Mouse (Mus musculus) intestine, embryonic 15.5 days (tissue): ENCODE results near the gene Syce3. TPM values are rescaled to one million over a fixed set of nuclear protein-coding genes. Genes with fewer than 3 reads are reported as not detected.

Experiments used
- ATAC-seq: fragments of 200-750 bp; cut with Nextera tagmentation; 2 replicates; pipeline ENCODE4 v1.8.0; 2017; ENCODE audit warnings: moderate TSS enrichment, moderate library complexity
- H3K27ac ChIP-seq: fragments of 300-500 bp; sonication (generic); 2 replicates; pipeline ENCODE4 v1.5.1; 2015; ENCODE audit warnings: mild to moderate bottlenecking, inconsistent platforms
- H3K27me3 ChIP-seq: fragments of 300-500 bp; sonication (generic); replicated peaks from 2 replicates; pipeline ENCODE4 v1.6.1; 2015; ENCODE audit warnings: inconsistent platforms
- H3K36me3 ChIP-seq: fragments of 300-500 bp; sonication (generic); 2 replicates; pipeline ENCODE4 v1.6.1; 2015; ENCODE audit warnings: inconsistent platforms
- H3K4me1 ChIP-seq: fragments of 300-500 bp; sonication (generic); replicated peaks from 2 replicates; pipeline ENCODE4 v1.6.1; 2015; ENCODE audit warnings: inconsistent platforms
- H3K4me2 ChIP-seq: fragments of 300-500 bp; sonication (generic); replicated peaks from 2 replicates; pipeline ENCODE4 v1.6.1; 2015; ENCODE audit warnings: mild to moderate bottlenecking, inconsistent platforms
- H3K4me3 ChIP-seq: fragments of 300-500 bp; sonication (generic); replicated peaks from 2 replicates; pipeline ENCODE4 v1.5.1; 2015; ENCODE audit warnings: inconsistent platforms
- H3K9ac ChIP-seq: fragments of 300-500 bp; sonication (generic); 2 replicates; pipeline ENCODE4 v1.6.1; 2015; ENCODE audit warnings: inconsistent platforms
- H3K9me3 ChIP-seq: fragments of 300-500 bp; sonication (generic); 2 replicates; pipeline ENCODE4 v1.6.1; 2016; ENCODE audit warnings: inconsistent platforms
- WGBS: fragments of 180-500 bp; shearing (Covaris S2); methylation state at CpG from one replicate; pipeline ENCODE4 v1.1.7; 2015; 5-methylcytosine and 5-hydroxymethylcytosine counted together
- polyA plus RNA-seq: library from polyadenylated mRNA; unstranded; fragments of >200 nt; fragmentation: Nextera tagmentation; extraction: Ambion mirVana; gene quantifications from 2 replicates; pipeline ENCODE4 v1.2.1, GENCODE M21; 2015

Gene Syce3
- polyA plus RNA-seq, 1 experiment from 2014 or later: not detected

DNA sequence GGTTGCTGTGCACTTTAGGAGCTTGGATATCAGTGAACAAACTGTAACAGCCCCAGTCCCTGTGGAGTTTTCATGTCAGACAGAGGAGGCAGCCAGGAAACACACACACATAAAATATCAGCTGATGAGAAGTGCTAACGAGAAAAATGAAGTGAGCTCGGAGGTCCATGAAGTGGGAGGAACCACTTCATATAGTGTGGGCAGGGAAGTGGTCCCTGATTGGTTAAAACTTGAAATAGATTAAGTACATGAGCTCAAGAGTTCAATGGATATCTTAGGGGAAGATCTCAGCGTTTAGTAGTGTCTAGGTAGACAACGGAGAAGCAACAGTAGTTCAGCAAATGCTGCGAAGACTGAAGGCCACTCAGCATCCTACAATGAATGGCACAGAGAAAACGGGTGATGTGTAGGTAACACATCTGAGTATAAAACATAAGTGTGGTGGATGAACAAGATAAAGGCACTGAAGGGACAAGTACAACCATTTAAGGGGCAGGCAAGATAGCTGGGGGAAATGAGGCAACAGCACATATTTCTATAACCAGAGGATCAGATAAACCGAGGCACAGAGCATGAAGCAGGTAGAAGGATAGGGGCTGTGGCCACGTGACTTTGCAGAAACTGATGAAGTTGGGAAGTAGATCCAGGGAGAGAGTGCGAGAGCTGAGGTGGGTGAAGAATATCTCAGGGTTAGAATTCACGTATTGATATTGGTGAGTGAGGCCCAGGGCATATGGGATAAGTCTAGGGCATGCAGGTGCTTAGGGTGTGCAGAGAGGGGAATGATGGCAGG, 5.3 kb downstream of the Syce3 start:
- Histone ChIP-seq H3K36me3 (no peaks in the 10 kb centered on the region), H3K9me3 (no peaks in the 10 kb centered on the region), H3K4me1 (no peaks in the 10 kb centered on the region), H3K4me3 (no peak overlapping the region), H3K4me2 (no peak overlapping the region), H3K27me3 (no peaks in the 10 kb centered on the region), H3K27ac (no peak overlapping the region), H3K9ac (no peak overlapping the region)
- WGBS: 81% methylated on average over 10 of the region's 10 CpGs
- no peak for ATAC-seq

DNA sequence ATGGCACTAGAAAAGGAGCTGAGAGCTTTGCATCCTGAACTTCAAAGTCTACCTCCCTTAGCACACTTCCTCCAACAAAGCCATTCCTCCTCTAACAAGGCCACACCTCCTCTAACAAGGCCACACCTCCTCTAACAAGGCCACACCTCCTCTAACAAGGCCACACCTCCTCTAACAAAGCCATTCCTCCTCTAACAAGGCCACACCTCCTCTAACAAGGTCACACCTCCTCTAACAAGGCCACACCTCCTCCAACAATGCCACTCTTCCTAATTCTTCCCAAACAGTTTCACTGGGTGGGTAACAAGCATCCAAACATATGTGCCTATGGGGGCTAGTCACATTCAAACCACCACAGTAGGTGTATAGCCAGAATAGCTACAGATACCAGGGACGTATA, 7.8 kb downstream of the Syce3 start:
- Histone ChIP-seq H3K27me3 (no peaks in the 10 kb centered on the region), H3K4me3 (no peak overlapping the region), H3K36me3 (no peaks in the 10 kb centered on the region), H3K4me2 (no peak overlapping the region), H3K27ac (no peak overlapping the region), H3K9ac (no peak overlapping the region), H3K9me3 (no peaks in the 10 kb centered on the region), H3K4me1 (no peaks in the 10 kb centered on the region)
- ATAC-seq: no peak
- 74% methylated on average over 1 of the region's 1 CpGs for WGBS

DNA sequence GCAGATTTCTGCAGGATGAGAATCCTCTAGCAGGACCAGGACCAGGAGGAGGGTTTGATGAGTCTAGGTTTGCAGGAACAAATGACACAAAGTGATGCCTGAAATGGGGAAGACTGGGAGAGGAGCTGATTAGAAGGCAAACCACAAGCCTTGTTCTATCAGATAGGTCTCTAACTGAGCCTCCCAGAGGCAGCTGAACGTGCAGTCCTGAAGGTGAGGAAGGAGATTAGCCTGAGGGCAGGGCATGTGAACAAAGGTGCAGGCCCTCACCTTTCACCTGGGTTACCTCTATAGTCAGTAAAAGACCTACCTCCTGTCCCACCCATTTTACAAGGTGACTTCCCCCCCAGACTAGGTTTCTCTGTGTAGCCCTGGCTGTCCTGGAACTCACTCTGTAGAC, 10.6 kb downstream of the Syce3 start:
- 0 out of 2 replicates have a peak, but pooled peaks have one; percentile 35 for ATAC-seq
- H3K4me3 ChIP-seq: no peak overlapping the region
- no peaks in the 10 kb centered on the region for H3K27me3 ChIP-seq
- WGBS: 57% methylated on average over 1 of the region's 1 CpGs
- H3K36me3 ChIP-seq: no peaks in the 10 kb centered on the region
- no peak overlapping the region for H3K27ac ChIP-seq
- H3K9ac ChIP-seq: no peak overlapping the region
- H3K9me3 ChIP-seq: no peaks in the 10 kb centered on the region
- no peak overlapping the region for H3K4me2 ChIP-seq
- H3K4me1 ChIP-seq: no peaks in the 10 kb centered on the region

DNA sequence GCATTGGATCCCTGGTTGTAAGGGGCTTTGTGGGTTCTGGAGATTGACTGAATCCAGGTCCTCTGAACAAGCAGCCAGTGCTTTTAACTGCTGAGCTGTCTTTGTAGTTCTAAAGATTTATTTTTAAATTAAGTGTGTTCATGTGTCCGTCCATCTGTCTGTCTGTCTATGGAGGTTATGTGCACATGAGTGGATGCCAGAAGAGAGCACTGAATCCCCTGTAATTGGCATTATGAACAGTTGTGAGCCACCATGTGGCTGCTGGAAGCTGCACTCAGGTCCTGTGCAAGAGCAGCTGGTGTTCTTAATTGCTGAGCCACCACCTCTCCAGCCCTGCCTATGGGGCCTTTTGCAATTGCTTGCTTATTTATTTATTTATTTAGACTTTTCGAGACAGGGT, 12.2 kb downstream of the Syce3 start:
- no peak for ATAC-seq
- no peak overlapping the region for H3K4me2 ChIP-seq
- no peak overlapping the region for H3K9ac ChIP-seq
- H3K9me3 ChIP-seq: no peaks in the 10 kb centered on the region
- 77% methylated on average over 2 of the region's 2 CpGs for WGBS
- no peaks in the 10 kb centered on the region for H3K4me1 ChIP-seq
- no peaks in the 10 kb centered on the region for H3K36me3 ChIP-seq
- no peak overlapping the region for H3K27ac ChIP-seq
- no peaks in the 10 kb centered on the region for H3K27me3 ChIP-seq
- H3K4me3 ChIP-seq: no peak overlapping the region

DNA sequence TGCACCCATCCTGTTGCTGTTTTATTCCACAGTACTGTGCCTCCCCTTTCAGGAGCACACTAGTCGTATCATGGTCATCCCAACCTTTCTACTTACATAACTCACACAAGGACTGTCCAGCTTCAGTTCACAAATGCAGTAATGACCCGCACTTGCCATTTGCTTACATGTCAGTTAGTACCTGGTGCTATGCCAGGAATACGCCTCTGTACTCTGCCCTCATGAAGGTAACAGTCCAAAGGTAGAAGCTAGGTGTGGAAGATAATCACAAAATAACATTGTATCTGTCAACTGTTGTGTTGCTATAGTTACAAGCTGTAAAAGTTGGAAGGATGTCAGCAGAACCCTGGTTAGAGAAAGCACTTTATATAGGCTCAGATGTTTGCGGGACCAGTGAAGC, 13.4 kb downstream of the Syce3 start:
- ATAC-seq: peak; percentile 90
- H3K4me3 ChIP-seq: no peak overlapping the region
- no peaks in the 10 kb centered on the region for H3K9me3 ChIP-seq
- H3K36me3 ChIP-seq: no peaks in the 10 kb centered on the region
- no peak overlapping the region for H3K4me2 ChIP-seq
- no peaks in the 10 kb centered on the region for H3K4me1 ChIP-seq
- H3K27me3 ChIP-seq: no peaks in the 10 kb centered on the region
- WGBS: 71% methylated on average over 4 of the region's 4 CpGs
- H3K9ac ChIP-seq: no peak overlapping the region
- no peak overlapping the region for H3K27ac ChIP-seq

DNA sequence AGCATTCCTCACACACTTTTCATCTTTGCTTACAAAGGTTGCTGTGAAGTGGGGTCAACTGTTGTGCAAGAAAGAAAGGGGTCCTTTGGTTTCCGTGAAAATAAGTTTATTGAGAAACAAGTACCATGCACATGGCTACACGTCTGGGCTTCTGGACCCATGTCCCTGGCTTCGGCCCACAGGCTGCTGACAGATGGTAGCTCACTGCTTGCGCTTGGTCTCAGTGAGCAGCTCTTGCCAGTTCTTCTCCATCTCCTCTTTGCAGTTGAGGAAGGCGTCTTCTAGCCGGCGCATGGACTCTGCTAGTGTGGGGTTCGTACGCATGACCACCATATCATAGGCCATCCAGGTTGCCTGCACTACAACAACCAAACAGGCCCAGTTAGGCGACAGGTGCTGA, 20.2 kb downstream of the Syce3 start:
- H3K4me2 ChIP-seq: no peak overlapping the region
- ATAC-seq: no peak
- 0 out of 2 replicates have a peak, but pooled peaks cover 2% of the 10 kb centered on the region for H3K27me3 ChIP-seq
- H3K4me1 ChIP-seq: no peaks in the 10 kb centered on the region
- no peak overlapping the region for H3K27ac ChIP-seq
- no peaks in the 10 kb centered on the region for H3K36me3 ChIP-seq
- H3K4me3 ChIP-seq: no peak overlapping the region
- no peak overlapping the region for H3K9ac ChIP-seq
- H3K9me3 ChIP-seq: no peaks in the 10 kb centered on the region
- WGBS: 93% methylated on average over 10 of the region's 10 CpGs

DNA sequence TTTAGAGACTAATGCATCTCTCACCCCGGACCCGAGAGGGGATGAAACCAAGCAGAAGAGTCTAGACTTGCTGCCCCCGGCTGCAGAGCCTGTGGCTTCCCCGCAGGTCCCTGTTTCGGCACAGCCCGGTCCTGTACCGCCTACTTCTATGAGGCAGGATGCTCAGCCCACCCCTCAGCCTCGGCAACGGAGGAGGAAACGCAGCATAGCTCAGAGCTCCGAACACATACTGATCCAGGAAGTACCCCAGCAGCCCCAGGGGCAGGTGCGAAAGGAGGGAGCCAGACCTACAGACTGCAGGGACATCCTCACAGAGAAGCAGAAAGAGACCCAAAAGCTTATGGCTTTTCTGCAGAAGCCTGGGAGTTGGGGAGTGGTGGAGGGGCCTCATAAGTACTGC, 23.2 kb downstream of the Syce3 start:
- 0 out of 2 replicates have a peak, but pooled peaks cover 6% of the 10 kb centered on the region for H3K27me3 ChIP-seq
- H3K4me2 ChIP-seq: no peak overlapping the region
- 42% methylated on average over 12 of the region's 12 CpGs for WGBS
- H3K4me1 ChIP-seq: no peaks in the 10 kb centered on the region
- no peak overlapping the region for H3K27ac ChIP-seq
- H3K9me3 ChIP-seq: no peaks in the 10 kb centered on the region
- no peak overlapping the region for H3K4me3 ChIP-seq
- H3K36me3 ChIP-seq: no peaks in the 10 kb centered on the region
- H3K9ac ChIP-seq: no peak overlapping the region
- ATAC-seq: no peak

DNA sequence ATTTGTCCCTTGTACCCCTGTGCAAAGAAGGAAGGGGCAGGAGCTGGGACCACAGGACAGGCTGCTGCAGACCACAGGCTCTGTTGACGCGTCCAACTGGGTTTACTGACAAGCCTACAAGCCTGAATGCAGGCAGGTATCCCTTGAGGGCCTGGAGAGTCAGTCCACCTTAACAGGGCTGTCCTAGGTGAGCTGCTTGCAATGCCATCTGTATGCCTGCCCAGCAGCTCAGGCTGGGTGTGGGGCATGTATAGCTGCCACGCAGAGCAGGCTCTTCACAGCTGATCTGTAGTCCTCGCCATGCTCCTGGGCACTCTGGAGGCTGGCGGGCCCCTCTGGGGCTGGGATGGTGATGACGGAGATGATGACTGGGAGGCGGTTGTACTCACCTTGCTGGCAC, 25.7 kb downstream of the Syce3 start, which contains the start of gene Klhdc7b:
Gene Klhdc7b (plus strand): TSS at position 301 of the 400 bp plus-strand sequence.
- no peak for ATAC-seq
- H3K4me2 ChIP-seq: no peak within 1 kb of the TSS
- peaks cover 7% of the 10 kb centered on the region for H3K27me3 ChIP-seq
- 0 out of 2 replicates have a peak, but pooled peaks cover under 1% of the 10 kb centered on the region for H3K4me1 ChIP-seq
- 92% methylated on average over 7 of the region's 7 CpGs for WGBS
- H3K9me3 ChIP-seq: no peaks in the 10 kb centered on the region
- H3K36me3 ChIP-seq: no peaks in the 10 kb centered on the region
- H3K4me3 ChIP-seq: no peak within 1 kb of the TSS
- H3K9ac ChIP-seq: no peak within 1 kb of the TSS
- H3K27ac ChIP-seq: no peak within 1 kb of the TSS

DNA sequence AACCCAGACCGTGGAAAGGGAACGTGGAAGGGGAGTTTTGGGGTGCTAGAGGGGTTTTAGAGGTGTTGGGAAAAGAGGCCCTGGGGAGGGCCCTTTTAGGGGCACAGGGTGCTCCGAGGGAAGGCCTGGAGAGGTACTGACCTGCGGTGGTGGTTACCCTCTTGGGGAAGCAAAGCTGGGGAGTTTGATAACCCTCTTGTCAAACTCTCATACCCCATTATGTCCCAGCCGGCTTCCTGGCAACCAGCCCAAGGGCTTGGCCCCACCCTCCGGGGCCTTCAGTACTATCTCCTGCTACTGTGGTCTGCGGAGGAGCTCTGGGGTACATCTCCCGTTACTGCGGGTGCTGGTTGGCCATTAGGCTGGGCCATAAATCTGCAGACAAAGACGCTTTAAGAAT, 30.9 kb downstream of the Syce3 start:
- Histone ChIP-seq H3K4me2 (peak overlapping the region; percentile 78), H3K27ac (no peak overlapping the region), H3K9me3 (no peaks in the 10 kb centered on the region), H3K9ac (peak overlapping the region; percentile 24; the same call in 1 of the 2 replicates), H3K4me1 (peaks cover 25% of the 10 kb centered on the region), H3K36me3 (no peaks in the 10 kb centered on the region), H3K27me3 (peaks cover 39% of the 10 kb centered on the region), H3K4me3 (peak overlapping the region; percentile 36)
- 11% methylated on average over 10 of the region's 10 CpGs for WGBS
- no peak for ATAC-seq

DNA sequence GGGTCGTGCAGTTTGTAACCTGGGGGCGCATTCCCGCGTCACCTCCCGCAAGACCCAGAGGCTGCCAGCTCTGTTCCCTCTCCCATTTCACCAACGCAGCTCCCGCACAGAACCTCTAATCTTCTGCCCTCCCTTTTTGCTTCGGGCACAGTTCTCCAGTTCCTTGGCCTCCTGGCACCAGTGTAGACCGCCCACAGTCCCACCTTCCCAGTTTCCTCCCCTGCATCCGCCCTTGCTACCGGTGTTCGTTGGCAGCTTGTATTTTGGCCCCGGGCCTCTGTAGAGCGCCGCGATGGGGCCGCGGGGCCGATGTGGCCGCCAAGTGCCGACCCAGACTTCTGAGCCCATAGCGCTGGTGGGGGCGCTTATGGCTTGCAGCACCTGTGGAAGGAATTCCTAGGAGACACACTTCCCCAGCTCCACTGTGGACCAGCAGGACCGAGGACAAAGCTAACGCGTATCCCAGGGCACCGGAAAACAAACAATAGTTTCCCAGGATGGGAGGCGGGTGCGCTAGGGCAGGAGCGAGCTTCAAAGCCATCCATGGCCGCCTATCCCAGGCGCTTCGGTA, 31.4 kb downstream of the Syce3 start, which contains the start of gene Odf3b:
Gene Odf3b (minus strand): TSS at position 452 of the 571 bp plus-strand sequence.
- peak within 1 kb of the TSS; percentile 78 for H3K4me2 ChIP-seq
- peak within 1 kb of the TSS; percentile 36 for H3K4me3 ChIP-seq
- peaks cover 27% of the 10 kb centered on the region for H3K4me1 ChIP-seq
- 1% methylated on average over 33 of the region's 33 CpGs for WGBS
- no peak within 1 kb of the TSS for H3K27ac ChIP-seq
- no peaks in the 10 kb centered on the region for H3K36me3 ChIP-seq
- peak within 1 kb of the TSS; percentile 24; the same call in 1 of the 2 replicates for H3K9ac ChIP-seq
- H3K9me3 ChIP-seq: no peaks in the 10 kb centered on the region
- no peak for ATAC-seq
- H3K27me3 ChIP-seq: peaks cover 39% of the 10 kb centered on the region

DNA sequence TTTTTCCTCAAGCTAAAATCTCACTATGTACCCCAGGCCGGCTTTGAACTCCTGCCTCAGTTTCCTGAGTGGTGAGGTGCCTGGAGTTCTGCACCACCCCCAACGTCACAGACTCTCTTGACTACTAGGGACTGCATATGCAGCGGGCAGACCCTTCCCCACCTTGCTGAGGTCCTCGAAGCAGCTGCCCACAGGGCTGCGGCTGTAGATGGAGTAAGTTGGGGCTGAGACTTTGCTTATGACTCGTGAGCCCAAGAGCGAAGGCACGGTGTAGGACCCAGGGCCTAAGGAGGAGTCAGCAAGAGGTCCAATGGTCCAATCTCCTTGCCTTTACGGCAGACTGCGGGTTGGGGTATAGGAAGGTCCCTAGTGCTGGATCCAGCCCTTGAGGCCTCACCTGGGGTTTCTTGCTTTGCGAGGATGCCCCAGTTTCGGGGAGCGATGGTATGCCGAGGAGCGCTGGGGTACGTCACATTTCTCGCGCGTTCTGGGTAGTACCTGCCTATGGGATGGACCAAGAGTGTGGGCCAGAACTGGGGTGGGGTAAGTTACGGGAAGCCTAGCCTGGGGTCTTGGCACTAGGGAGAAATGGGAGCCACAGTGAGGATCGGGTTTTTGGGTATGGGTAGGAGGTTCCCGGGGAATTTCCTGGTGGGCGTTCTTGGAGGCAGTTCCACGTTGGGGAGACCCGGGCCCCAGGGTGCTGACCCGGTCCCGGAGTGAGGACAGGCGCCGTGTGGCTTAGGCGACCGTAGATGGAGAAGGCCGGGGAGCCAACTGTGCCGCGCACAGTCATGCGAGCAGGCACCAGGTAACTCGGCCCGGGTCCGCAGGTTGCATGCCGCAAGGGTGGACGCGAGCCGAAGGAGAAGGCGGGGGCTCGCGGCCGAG, 32.1 kb downstream of the Syce3 start:
- Histone ChIP-seq H3K4me1 (peaks cover 29% of the 10 kb centered on the region), H3K4me3 (peak overlapping the region; percentile 36), H3K27ac (no peak overlapping the region), H3K4me2 (peak overlapping the region; percentile 78), H3K27me3 (peaks cover 39% of the 10 kb centered on the region), H3K36me3 (no peaks in the 10 kb centered on the region), H3K9me3 (no peaks in the 10 kb centered on the region), H3K9ac (peak overlapping the region; percentile 24; the same call in 1 of the 2 replicates)
- 12% methylated on average over 46 of the region's 46 CpGs for WGBS
- ATAC-seq: no peak

DNA sequence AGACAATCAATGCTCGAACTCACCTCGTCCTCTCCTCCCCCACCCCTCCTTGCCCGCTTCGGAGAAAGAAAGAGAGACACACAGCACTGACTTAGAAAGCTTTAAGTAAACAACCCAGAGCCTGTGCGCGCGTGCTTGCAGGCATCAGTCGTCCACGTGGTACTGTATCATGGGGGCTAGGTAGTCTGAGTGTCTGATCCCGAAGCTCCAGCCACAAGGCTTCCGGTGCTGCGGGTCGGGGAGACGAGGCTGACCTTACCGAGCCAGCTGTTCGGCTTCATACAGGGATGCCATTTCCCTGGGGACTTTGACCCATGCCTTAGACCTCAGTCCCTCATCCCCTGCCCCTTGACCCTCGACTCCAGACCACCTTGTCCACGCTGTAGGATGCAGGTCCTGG, 32.9 kb downstream of the Syce3 start:
- ATAC-seq: no peak
- Histone ChIP-seq H3K36me3 (peaks cover 1% of the 10 kb centered on the region; the same call in 1 of the 2 replicates), H3K4me3 (no peak overlapping the region; the same call in 1 of the 2 replicates), H3K4me1 (peaks cover 37% of the 10 kb centered on the region), H3K9ac (no peak overlapping the region), H3K9me3 (no peaks in the 10 kb centered on the region), H3K4me2 (peak overlapping the region; percentile 34), H3K27ac (no peak overlapping the region), H3K27me3 (peaks cover 35% of the 10 kb centered on the region)
- 5% methylated on average over 18 of the region's 18 CpGs for WGBS
